Mouse (Mus musculus): ENCODE data around the gene Cilp.
"Not testable (repeated sequence)": the region's sequence is repeated elsewhere in the genome, so short reads cannot be mapped to it uniquely, and the experiment has no call there.

Gene Cilp

GRCm38 (mm10) chr9:65264959-65265358 lies at the start of gene Cilp:
Cilp (plus strand) TSS chr9:65265180.
- DNase-seq (ENCODE audit: low read depth, low spot score): no peak

GRCm38 (mm10) chr9:65215494-65216126 lies 49.4 kb upstream of the Cilp start:
- DNase-seq (ENCODE audit: low read depth, low spot score): no peak

- DNase-seq (ENCODE audit: low read depth, low spot score): no peak
Measured at GRCm38 (mm10) chr9:65216972-65217371, 48.0 kb upstream of the Cilp start.

- no peak for DNase-seq (ENCODE audit: low read depth, low spot score)
Measured at GRCm38 (mm10) chr9:65217661-65218060, 47.3 kb upstream of the Cilp start.

GRCm38 (mm10) chr9:65218916-65219315 lies 46.1 kb upstream of the Cilp start:
- DNase-seq (ENCODE audit: low read depth, low spot score): no peak

- DNase-seq (ENCODE audit: low read depth, low spot score): not testable (repeated sequence)
Measured at GRCm38 (mm10) chr9:65220398-65220797, 44.6 kb upstream of the Cilp start.

- no peak for DNase-seq (ENCODE audit: low read depth, low spot score)
Measured at GRCm38 (mm10) chr9:65223927-65224326, 41.1 kb upstream of the Cilp start.

- peak; percentile 54 for DNase-seq (ENCODE audit: low read depth, low spot score)
Measured at GRCm38 (mm10) chr9:65225795-65226194, 39.2 kb upstream of the Cilp start.

- no peak for DNase-seq (ENCODE audit: low read depth, low spot score)
Measured at GRCm38 (mm10) chr9:65230250-65230649, 34.7 kb upstream of the Cilp start.

- DNase-seq (ENCODE audit: low read depth, low spot score): no peak
Measured at GRCm38 (mm10) chr9:65231284-65231683, 33.7 kb upstream of the Cilp start.

GRCm38 (mm10) chr9:65233243-65233985 lies 31.6 kb upstream of the Cilp start:
- DNase-seq (ENCODE audit: low read depth, low spot score): no peak

GRCm38 (mm10) chr9:65234734-65235133 lies 30.2 kb upstream of the Cilp start:
- DNase-seq (ENCODE audit: low read depth, low spot score): no peak

- no peak for DNase-seq (ENCODE audit: low read depth, low spot score)
Measured at GRCm38 (mm10) chr9:65235601-65236000, 29.4 kb upstream of the Cilp start.

GRCm38 (mm10) chr9:65237616-65238015 lies 27.4 kb upstream of the Cilp start:
- no peak for DNase-seq (ENCODE audit: low read depth, low spot score)

GRCm38 (mm10) chr9:65238191-65238760 lies 26.7 kb upstream of the Cilp start:
- DNase-seq (ENCODE audit: low read depth, low spot score): no peak

GRCm38 (mm10) chr9:65239176-65239575 lies 25.8 kb upstream of the Cilp start:
- no peak for DNase-seq (ENCODE audit: low read depth, low spot score)

- no peak for DNase-seq (ENCODE audit: low read depth, low spot score)
Measured at GRCm38 (mm10) chr9:65239731-65240130, 25.2 kb upstream of the Cilp start.

- DNase-seq (ENCODE audit: low read depth, low spot score): no peak
Measured at GRCm38 (mm10) chr9:65240587-65240986, 24.4 kb upstream of the Cilp start.

GRCm38 (mm10) chr9:65241973-65242372 lies 23.0 kb upstream of the Cilp start:
- no peak for DNase-seq (ENCODE audit: low read depth, low spot score)

GRCm38 (mm10) chr9:65243249-65243648 lies 21.7 kb upstream of the Cilp start:
- no peak for DNase-seq (ENCODE audit: low read depth, low spot score)

- DNase-seq (ENCODE audit: low read depth, low spot score): no peak
Measured at GRCm38 (mm10) chr9:65244036-65244806, 20.8 kb upstream of the Cilp start.
